Mouse (Mus musculus) E14TG2a.4 (cell line): ENCODE data around the gene Gria1.

Source experiments
- H3K27me3 ChIP-seq: 2 replicates; pipeline ENCODE4 v1.6.1; 2014; ENCODE audit warnings: low read length, control low read depth; ENCODE audit not compliant: insufficient read depth
- H3K36me3 ChIP-seq: 2 replicates; pipeline ENCODE4 v1.6.1; 2014; ENCODE audit warnings: low read length, control low read depth; ENCODE audit not compliant: insufficient read depth
- H3K4me1 ChIP-seq: replicated peaks from 2 replicates; pipeline ENCODE4 v1.6.1; 2014; ENCODE audit warnings: low read depth, low read length, control low read depth
- H3K4me3 ChIP-seq: replicated peaks from 2 replicates; pipeline ENCODE4 v1.5.1; 2014; ENCODE audit warnings: mild to moderate bottlenecking, low read length
- H3K9me3 ChIP-seq: 2 replicates; pipeline ENCODE4 v1.6.1; 2014; ENCODE audit warnings: low read length, control low read depth
- CTCF ChIP-seq: conservative IDR thresholded peaks from 2 replicates; pipeline ENCODE4 v1.5.1; 2014; ENCODE audit warnings: low read length
- NANOG ChIP-seq: IDR thresholded peaks from 2 replicates; pipeline ENCODE4 v1.6.1; 2014; ENCODE audit warnings: borderline replicate concordance, low read length, mixed read lengths
- POU5F1 ChIP-seq: IDR thresholded peaks from 2 replicates; pipeline ENCODE4 v1.6.1; 2014; ENCODE audit warnings: low read length, borderline replicate concordance

Gria1 gene

DNA sequence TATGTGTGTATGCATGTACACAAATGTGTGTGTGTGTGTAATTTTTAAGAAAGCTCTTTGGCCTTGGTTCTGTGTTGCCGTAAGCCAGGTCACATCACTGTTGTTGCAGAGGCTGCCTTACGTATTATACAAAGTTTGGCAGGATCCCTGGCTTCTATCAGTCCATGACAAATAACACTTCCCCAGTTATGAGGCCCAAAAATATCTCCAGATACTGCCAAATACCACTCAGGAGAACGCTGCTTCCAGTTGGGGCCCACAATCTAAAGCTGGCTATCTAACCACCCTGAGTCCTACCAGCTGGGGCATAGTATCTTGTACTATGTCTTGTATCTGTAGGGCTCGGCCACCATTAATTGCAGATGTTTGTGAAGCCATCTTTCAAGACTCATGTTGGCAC is 3.4 kb upstream of the Gria1 start:
- Histone ChIP-seq H3K27me3 (peaks cover 4% of the 10 kb centered on the region; the same call in 1 of the 2 replicates), H3K4me1 (no peaks in the 10 kb centered on the region), H3K4me3 (no peak overlapping the region), H3K9me3 (no peaks in the 10 kb centered on the region), H3K36me3 (no peaks in the 10 kb centered on the region)
- no peak for TF ChIP-seq NANOG
- TF ChIP-seq POU5F1, result no peak
- TF ChIP-seq CTCF, result no peak

DNA sequence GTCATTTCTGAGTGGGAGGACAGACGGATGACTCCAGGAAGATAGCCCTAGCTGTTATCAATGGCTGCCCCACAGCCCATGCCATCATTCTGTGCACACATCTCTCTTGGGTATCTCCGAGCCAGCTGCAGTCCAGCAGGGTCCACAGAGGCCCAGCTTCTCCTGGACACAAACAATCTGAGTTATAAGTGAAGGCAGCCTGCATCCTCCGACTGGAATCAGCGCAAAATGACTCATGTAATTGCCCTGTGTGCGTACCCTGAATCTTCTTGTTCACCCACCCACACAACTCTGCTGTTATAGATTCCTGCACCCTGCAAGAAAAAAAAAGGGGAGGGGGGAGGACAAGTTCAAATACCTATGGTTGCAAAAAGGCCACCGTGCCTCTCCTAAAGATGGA is 576 bp upstream of the Gria1 start:
- no peak overlapping the region for H3K4me3 ChIP-seq
- no peak for TF ChIP-seq CTCF
- TF ChIP-seq POU5F1, result no peak
- TF ChIP-seq NANOG, result no peak
- no peaks in the 10 kb centered on the region for H3K9me3 ChIP-seq
- no peaks in the 10 kb centered on the region for H3K36me3 ChIP-seq
- peaks cover 4% of the 10 kb centered on the region; the same call in 1 of the 2 replicates for H3K27me3 ChIP-seq
- H3K4me1 ChIP-seq, result peaks cover 15% of the 10 kb centered on the region; the same call in 1 of the 2 replicates

DNA sequence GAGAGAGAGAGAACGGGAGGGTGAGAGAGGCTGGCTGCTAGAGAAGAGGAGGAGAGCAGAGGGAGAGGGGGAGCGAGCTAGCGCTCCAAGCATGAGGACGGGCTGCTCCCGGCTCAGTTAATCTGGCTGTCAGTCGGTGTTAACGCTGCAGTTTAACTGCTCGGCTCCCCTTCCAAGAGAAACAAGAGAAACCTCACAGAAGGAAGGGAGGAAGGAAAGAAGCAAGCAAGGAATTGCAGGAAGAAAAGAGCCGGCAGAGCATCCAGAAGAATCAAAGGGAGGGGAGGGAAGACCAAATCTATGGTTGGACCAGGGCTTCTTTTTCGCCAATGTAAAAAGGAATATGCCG is 478 bp downstream of the Gria1 start:
- Histone ChIP-seq H3K4me1 (peaks cover 15% of the 10 kb centered on the region; the same call in 1 of the 2 replicates), H3K27me3 (peaks cover 4% of the 10 kb centered on the region; the same call in 1 of the 2 replicates)
- no peak for TF ChIP-seq POU5F1
- no peak for TF ChIP-seq CTCF
- TF ChIP-seq NANOG, result no peak

DNA sequence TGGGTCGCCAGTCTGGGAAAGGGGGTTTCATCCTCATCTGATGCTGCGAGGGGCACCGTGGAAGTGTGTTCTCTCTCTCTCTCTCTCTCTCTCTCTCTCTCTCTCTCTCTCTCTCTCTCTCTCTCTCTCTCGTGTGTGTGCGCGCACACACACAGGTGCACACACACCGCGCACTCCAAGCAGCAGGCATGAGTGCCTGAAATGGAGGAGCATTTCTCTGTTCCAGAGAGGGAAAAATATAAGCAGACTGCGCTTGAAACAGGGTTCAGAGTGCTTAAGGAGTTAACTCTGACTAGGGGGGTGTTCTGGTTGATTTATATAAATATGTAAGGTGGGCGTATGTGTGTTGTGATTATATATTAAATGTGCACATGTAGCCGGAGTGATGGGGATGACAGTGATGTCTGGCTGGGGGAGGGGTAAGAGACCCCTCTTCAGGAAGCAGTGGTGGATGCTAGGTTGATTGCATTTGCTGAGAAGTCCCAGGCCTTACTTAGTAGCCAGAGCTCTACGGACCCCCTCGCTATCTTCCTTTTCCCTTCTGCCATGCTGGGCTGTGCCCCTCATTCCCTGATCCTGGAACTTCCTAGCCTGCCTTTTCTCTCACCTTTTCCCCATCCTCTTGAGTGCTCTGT is 1.2 kb downstream of the Gria1 start:
- no peak for TF ChIP-seq CTCF
- TF ChIP-seq NANOG, result no peak
- TF ChIP-seq POU5F1, result no peak
- Histone ChIP-seq H3K4me1 (peaks cover 15% of the 10 kb centered on the region; the same call in 1 of the 2 replicates), H3K36me3 (no peaks in the 10 kb centered on the region), H3K27me3 (peaks cover 4% of the 10 kb centered on the region; the same call in 1 of the 2 replicates), H3K9me3 (no peaks in the 10 kb centered on the region), H3K4me3 (no peak overlapping the region)

More for the DNA sequence above, 478 bp downstream of the Gria1 start:
- no peak overlapping the region for H3K4me3 ChIP-seq
- H3K36me3 ChIP-seq, result no peaks in the 10 kb centered on the region
- no peaks in the 10 kb centered on the region for H3K9me3 ChIP-seq

DNA sequence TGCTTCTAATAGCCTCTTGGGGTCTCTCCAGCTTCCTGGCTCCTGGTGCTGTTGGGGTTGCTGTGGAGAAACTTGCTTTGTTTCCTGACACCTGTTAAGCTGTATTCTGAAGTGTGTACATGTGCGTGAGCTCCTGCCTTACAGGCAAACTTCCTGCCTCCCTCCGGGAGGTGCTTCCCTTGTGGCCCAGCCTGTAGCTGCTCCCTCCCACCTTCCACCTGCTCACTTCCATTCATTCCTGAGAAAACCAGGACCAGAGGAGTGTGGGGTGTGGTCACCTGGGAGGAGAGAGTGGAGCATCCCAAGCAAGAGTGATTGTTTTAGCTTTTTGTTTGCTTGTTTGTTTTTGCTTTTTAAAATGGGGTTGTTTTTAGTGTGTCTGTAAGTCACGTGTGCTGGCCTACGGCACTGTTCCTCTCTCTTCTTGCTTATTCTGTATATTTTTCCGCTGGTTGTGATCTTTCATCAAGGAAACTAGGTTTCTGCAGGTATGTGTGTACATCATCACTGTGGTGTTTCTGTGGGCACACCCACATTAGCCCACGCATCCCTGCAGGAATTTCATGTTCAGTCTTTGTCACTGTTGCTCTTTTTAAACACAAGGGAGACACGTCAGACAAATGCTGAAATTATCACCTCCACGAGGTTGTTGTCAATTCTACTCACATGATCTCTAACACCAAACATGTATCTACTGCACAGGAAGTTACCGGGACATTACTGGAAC is 2.4 kb downstream of the Gria1 start:
- H3K27me3 ChIP-seq, result peaks cover 4% of the 10 kb centered on the region; the same call in 1 of the 2 replicates
- H3K4me3 ChIP-seq, result no peak overlapping the region
- H3K4me1 ChIP-seq, result peaks cover 15% of the 10 kb centered on the region; the same call in 1 of the 2 replicates
- H3K9me3 ChIP-seq, result no peaks in the 10 kb centered on the region
- H3K36me3 ChIP-seq, result no peaks in the 10 kb centered on the region
- no peak for TF ChIP-seq CTCF
- no peak for TF ChIP-seq POU5F1
- TF ChIP-seq NANOG, result no peak

DNA sequence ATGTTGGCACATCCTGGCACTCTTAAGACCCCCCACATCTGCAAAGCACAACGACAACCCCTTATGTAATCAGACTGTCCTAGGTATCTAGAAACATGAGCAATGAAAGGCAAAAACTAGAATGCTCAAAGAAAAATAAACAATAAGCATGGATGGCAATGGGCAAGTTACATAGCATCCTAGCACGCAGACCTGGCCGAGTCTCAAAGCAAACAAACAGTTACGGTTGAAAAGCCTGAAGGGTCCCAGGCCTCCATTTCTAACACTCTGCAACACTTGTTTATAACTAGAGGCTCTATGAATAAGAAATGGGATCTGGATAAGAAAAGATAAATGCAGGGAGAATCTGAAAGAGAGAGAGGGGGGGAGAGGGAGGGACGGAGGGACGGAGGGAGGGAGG is 3.2 kb downstream of the Gria1 start:
- TF ChIP-seq CTCF (no peak), NANOG (no peak), POU5F1 (no peak)
- Histone ChIP-seq H3K36me3 (no peaks in the 10 kb centered on the region), H3K9me3 (no peaks in the 10 kb centered on the region), H3K4me1 (peaks cover 15% of the 10 kb centered on the region; the same call in 1 of the 2 replicates), H3K4me3 (no peak overlapping the region), H3K27me3 (peaks cover 4% of the 10 kb centered on the region; the same call in 1 of the 2 replicates)

DNA sequence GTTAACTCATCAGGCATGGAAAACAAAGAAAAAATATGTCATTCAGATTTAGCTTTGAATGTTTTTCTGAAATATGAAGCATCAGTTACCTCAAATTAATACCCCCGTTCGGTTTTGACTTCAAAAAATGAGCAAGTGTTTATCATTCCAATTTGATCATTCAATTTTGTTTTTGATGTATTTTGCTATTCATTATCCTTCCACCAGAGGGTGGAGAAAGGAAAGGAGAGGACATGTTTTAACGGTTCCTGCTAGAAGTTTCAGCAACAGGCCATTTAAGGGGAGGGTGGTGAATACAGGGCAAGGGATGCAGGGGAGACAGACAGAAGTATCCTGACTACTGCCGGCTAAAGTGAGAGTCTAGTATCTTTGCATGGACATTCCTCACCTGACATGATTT is 7.3 kb downstream of the Gria1 start:
- Histone ChIP-seq H3K27me3 (no peaks in the 10 kb centered on the region), H3K36me3 (no peaks in the 10 kb centered on the region), H3K4me1 (peaks cover 8% of the 10 kb centered on the region; the same call in 1 of the 2 replicates), H3K9me3 (no peaks in the 10 kb centered on the region), H3K4me3 (no peak overlapping the region)
- TF ChIP-seq CTCF, result no peak
- no peak for TF ChIP-seq POU5F1
- no peak for TF ChIP-seq NANOG

DNA sequence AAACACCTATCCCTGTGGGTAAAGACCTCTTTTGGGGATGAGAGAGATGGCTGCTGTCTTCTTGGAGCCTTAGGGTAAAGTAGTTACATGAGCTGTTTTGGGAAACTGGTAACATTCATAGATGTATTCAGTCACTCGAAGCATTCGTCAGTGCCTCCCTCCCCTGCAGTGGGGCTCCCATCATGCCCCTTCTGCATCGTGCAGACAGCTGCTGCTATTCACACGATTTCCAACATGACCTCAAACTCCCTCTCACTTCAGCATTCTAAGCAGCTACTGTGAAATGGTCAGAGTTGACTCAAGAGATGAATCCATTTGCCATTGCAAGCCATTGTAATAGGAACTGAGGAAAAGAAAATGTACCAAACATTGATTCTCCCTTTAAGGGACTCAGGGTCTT is 11.2 kb downstream of the Gria1 start:
- no peaks in the 10 kb centered on the region; the same call in 1 of the 2 replicates for H3K27me3 ChIP-seq
- H3K4me1 ChIP-seq, result no peaks in the 10 kb centered on the region
- TF ChIP-seq NANOG (no peak), POU5F1 (no peak)
- H3K36me3 ChIP-seq, result no peaks in the 10 kb centered on the region
- no peaks in the 10 kb centered on the region for H3K9me3 ChIP-seq
- no peak overlapping the region for H3K4me3 ChIP-seq
